Mouse (Mus musculus) forebrain, embryonic 11.5 days (tissue): ENCODE measurements around the gene Bag2. TPM values are rescaled to one million over a fixed set of nuclear protein-coding genes. Genes with fewer than 3 reads are reported as not detected.

Experiments used
- ATAC-seq: fragments of 200-750 bp; cut with Nextera tagmentation; replicated peaks from 2 replicates; pipeline ENCODE4 v1.8.0; 2017; ENCODE audit warnings: moderate TSS enrichment; ENCODE audit not compliant: low FRiP score
- DNase-seq: peaks from one replicate; pipeline ENCODE4 v3.0.0-alpha.2; 2017; ENCODE audit warnings: low spot score
- H3K27ac ChIP-seq: fragments of 300-500 bp; sonication (generic); 2 replicates; pipeline ENCODE4 v1.5.1; 2014; ENCODE audit warnings: low read depth, low read length
- H3K27me3 ChIP-seq: fragments of 300-500 bp; sonication (generic); 2 replicates; pipeline ENCODE4 v1.6.1; 2014; ENCODE audit warnings: mild to moderate bottlenecking, low read length, mixed read lengths; ENCODE audit not compliant: control insufficient read depth, insufficient read depth
- H3K36me3 ChIP-seq: fragments of 300-500 bp; sonication (generic); 2 replicates; pipeline ENCODE4 v1.6.1; 2014; ENCODE audit warnings: mild to moderate bottlenecking, low read length, moderate library complexity, mixed read lengths; ENCODE audit not compliant: control insufficient read depth, insufficient read depth
- H3K4me1 ChIP-seq: fragments of 300-500 bp; sonication (generic); replicated peaks from 2 replicates; pipeline ENCODE4 v1.6.1; 2014; ENCODE audit warnings: low read length, mixed read lengths; ENCODE audit not compliant: control insufficient read depth, insufficient read depth
- H3K4me2 ChIP-seq: fragments of 300-500 bp; sonication (generic); 2 replicates; pipeline ENCODE4 v1.6.1; 2014; ENCODE audit warnings: low read depth, mild to moderate bottlenecking, low read length, moderate library complexity, mixed read lengths; ENCODE audit not compliant: severe bottlenecking
- H3K4me3 ChIP-seq: fragments of 300-500 bp; sonication (generic); 2 replicates; pipeline ENCODE4 v1.5.1; 2014; ENCODE audit warnings: low read depth, low read length
- H3K9ac ChIP-seq: fragments of 300-500 bp; sonication (generic); 2 replicates; pipeline ENCODE4 v1.6.1; 2014; ENCODE audit warnings: low read length
- H3K9me3 ChIP-seq: fragments of 300-500 bp; sonication (generic); 2 replicates; pipeline ENCODE4 v1.6.1; 2016; ENCODE audit warnings: low read length, mixed read lengths; ENCODE audit not compliant: control insufficient read depth
- WGBS: fragments of 180-500 bp; shearing (Covaris S2); extraction: QIAGEN DNeasy Blood & Tissue Kit; methylation state at CpG from one replicate; pipeline ENCODE4 v1.1.7; 2014; 5-methylcytosine and 5-hydroxymethylcytosine counted together
- polyA plus RNA-seq: library from polyadenylated mRNA; unstranded; fragments of >200 nt; fragmentation: Nextera tagmentation; extraction: Ambion mirVana; gene quantifications from 2 replicates; pipeline ENCODE4 v1.2.1, GENCODE M21; 2014

Bag2 gene
- polyA plus RNA-seq, 1 experiment from 2014 or later = 34.0 TPM

DNA sequence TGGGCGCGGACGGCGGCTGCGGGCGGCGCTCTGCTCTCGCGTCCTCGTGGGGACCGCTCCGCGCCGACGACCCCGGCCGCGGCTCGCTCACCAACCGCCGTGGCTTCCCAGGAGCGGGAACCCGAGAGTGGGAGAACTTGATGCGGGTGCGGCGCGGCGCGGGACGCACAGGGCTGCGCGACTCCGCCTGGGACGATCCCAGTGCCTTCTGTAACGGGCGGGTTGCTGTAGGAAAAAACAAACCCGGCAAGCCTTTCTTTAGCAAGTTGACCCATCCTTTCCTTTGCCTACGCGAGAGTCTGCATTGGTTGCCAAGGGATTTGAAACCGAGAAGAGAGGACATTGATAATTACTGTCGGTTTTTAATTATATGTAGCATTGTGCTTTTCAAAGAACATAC lies 37.4 kb downstream of the Bag2 start:
- no peak for ATAC-seq
- Histone ChIP-seq H3K4me2 (peak overlapping the region; percentile 68), H3K4me3 (peak overlapping the region; percentile 81), H3K36me3 (peaks cover 2% of the 10 kb centered on the region; the same call in 1 of the 2 replicates), H3K4me1 (0 out of 2 replicates have a peak, but pooled peaks cover 2% of the 10 kb centered on the region), H3K27ac (peak overlapping the region; percentile 80), H3K9ac (peak overlapping the region; percentile 91), H3K27me3 (no peaks in the 10 kb centered on the region), H3K9me3 (no peaks in the 10 kb centered on the region)
- WGBS = under 1% methylated on average over 41 of the region's 41 CpGs
- no peak for DNase-seq

- ATAC-seq (peak; percentile 97), DNase-seq (peak; percentile 90)
- Histone ChIP-seq H3K4me3 (peak within 1 kb of the TSS; percentile 81), H3K9ac (peak within 1 kb of the TSS; percentile 91), H3K9me3 (no peaks in the 10 kb centered on the region), H3K27ac (peak within 1 kb of the TSS; percentile 80), H3K27me3 (no peaks in the 10 kb centered on the region), H3K36me3 (no peaks in the 10 kb centered on the region; the same call in 1 of the 2 replicates), H3K4me1 (0 out of 2 replicates have a peak, but pooled peaks cover 2% of the 10 kb centered on the region), H3K4me2 (peak within 1 kb of the TSS; percentile 68)
- WGBS = under 1% methylated on average over 54 of the region's 54 CpGs
These were observed 37.8 kb downstream of the Bag2 start, which contains the start of gene Rab23 for GRCm38 (mm10) chr1:33719733-33720225. Gene Rab23, plus strand, starts transcription at chr1:33719887.

DNA sequence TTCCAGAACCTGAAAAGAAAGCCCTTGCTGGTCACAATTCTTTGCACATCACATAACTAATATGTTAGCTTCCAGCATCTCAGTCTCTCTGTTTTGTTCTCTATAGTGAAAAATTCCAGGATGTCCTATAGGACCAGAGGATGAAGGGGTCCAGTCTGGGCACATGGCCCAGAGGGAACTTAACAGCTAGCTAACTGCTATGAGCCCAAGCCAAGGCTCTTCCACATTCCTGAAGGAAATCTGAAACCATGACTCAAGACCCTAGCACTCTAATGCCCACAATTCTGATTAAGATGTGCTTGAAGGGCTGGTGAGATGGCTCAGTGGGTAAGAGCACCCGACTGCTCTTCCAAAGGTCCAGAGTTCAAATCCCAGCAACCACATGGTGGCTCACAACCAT lies 40.0 kb downstream of the Bag2 start:
- Histone ChIP-seq H3K4me1 (0 out of 2 replicates have a peak, but pooled peaks cover 2% of the 10 kb centered on the region), H3K9me3 (no peaks in the 10 kb centered on the region), H3K27me3 (no peaks in the 10 kb centered on the region), H3K36me3 (no peaks in the 10 kb centered on the region; the same call in 1 of the 2 replicates), H3K27ac (no peak overlapping the region), H3K4me3 (no peak overlapping the region), H3K4me2 (no peak overlapping the region), H3K9ac (no peak overlapping the region)
- ATAC-seq (no peak), DNase-seq (no peak)
- 89% methylated on average over 1 of the region's 1 CpGs for WGBS

GRCm38 (mm10) chr1:33714796-33715195 lies 42.8 kb downstream of the Bag2 start:
- H3K9me3 ChIP-seq = no peaks in the 10 kb centered on the region
- 10% methylated on average over 10 of the region's 10 CpGs for WGBS
- H3K4me1 ChIP-seq = no peaks in the 10 kb centered on the region
- H3K4me3 ChIP-seq = no peak overlapping the region
- ATAC-seq (peak; percentile 50), DNase-seq (peak; percentile 59)
- no peak overlapping the region for H3K27ac ChIP-seq
- no peak overlapping the region for H3K9ac ChIP-seq
- no peaks in the 10 kb centered on the region for H3K27me3 ChIP-seq
- H3K36me3 ChIP-seq = no peaks in the 10 kb centered on the region
- no peak overlapping the region for H3K4me2 ChIP-seq

DNA sequence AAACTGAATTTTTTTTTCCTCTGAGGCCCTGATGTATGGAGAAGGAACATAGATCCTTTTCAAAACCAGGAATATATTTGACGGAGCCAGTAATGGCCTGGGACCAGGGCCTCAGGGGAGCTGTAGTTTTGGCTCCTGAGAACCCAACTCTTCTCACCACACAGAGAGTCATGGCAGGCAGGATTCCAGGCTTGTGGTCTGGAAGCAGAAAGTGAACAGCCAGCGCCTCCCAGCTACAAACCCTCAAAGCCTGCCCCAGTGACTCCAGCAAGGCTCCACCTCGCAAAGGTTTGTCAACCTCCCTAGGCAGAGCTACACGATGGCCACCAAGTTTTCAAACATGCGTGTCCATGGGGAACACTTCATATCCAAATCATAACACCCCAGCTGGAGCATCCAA lies 45.6 kb downstream of the Bag2 start:
- no peak for DNase-seq
- WGBS = 92% methylated on average over 5 of the region's 5 CpGs
- no peaks in the 10 kb centered on the region for H3K4me1 ChIP-seq

DNA sequence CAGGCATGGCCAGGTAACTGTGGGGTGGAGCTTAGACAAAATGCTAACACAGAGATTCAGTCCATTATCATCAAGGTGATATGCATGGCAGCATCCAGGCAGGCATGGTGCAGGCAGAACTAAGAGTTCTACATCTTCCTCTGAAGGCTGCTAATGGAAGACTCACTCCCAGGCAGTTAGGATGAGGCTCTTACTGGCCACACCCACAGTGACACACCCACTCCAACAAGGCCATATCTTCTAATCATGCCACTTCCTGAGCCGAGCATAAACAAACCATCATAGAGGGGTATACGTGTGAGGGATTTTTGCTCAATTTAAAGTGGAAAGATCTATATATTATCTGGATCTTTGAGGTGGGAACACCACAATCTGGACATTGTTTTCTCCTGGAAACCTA lies 48.0 kb downstream of the Bag2 start:
- Histone ChIP-seq H3K9me3 (no peaks in the 10 kb centered on the region), H3K36me3 (no peaks in the 10 kb centered on the region), H3K4me3 (no peak overlapping the region), H3K27me3 (no peaks in the 10 kb centered on the region), H3K4me2 (no peak overlapping the region), H3K9ac (no peak overlapping the region), H3K4me1 (no peaks in the 10 kb centered on the region), H3K27ac (no peak overlapping the region)
- ATAC-seq (no peak), DNase-seq (no peak)
- 85% methylated on average over 2 of the region's 2 CpGs for WGBS

More for the DNA sequence above, 45.6 kb downstream of the Bag2 start:
- Histone ChIP-seq H3K4me3 (no peak overlapping the region), H3K27ac (no peak overlapping the region), H3K36me3 (no peaks in the 10 kb centered on the region), H3K27me3 (no peaks in the 10 kb centered on the region), H3K4me2 (no peak overlapping the region), H3K9ac (no peak overlapping the region), H3K9me3 (no peaks in the 10 kb centered on the region)
- ATAC-seq = no peak

- Histone ChIP-seq H3K36me3 (no peaks in the 10 kb centered on the region), H3K27me3 (no peaks in the 10 kb centered on the region), H3K4me3 (no peak overlapping the region), H3K9me3 (no peaks in the 10 kb centered on the region), H3K27ac (no peak overlapping the region), H3K4me2 (no peak overlapping the region), H3K9ac (no peak overlapping the region), H3K4me1 (no peaks in the 10 kb centered on the region)
- DNase-seq (no peak), ATAC-seq (no peak)
- WGBS = 88% methylated on average over 3 of the region's 3 CpGs
These were observed 56.4 kb downstream of the Bag2 start for GRCm38 (mm10) chr1:33701244-33701643.

GRCm38 (mm10) chr1:33696016-33696415 lies 61.6 kb downstream of the Bag2 start:
- 85% methylated on average over 2 of the region's 2 CpGs for WGBS
- no peak for DNase-seq
- no peaks in the 10 kb centered on the region for H3K4me1 ChIP-seq

More at GRCm38 (mm10) chr1:33696016-33696415, 61.6 kb downstream of the Bag2 start:
- Histone ChIP-seq H3K4me3 (no peak overlapping the region), H3K36me3 (no peaks in the 10 kb centered on the region), H3K27me3 (no peaks in the 10 kb centered on the region), H3K27ac (no peak overlapping the region), H3K4me2 (no peak overlapping the region), H3K9ac (no peak overlapping the region), H3K9me3 (no peaks in the 10 kb centered on the region)
- no peak for ATAC-seq
